Mouse (Mus musculus) layer of hippocampus, adult 9-10 months (tissue): ENCODE results near the gene Cux1.

ENCODE experiments used
- DNase-seq: peaks from one replicate; pipeline ENCODE4 v3.0.0; 2022; ENCODE audit warnings: low spot score

Gene Cux1

GRCm38 (mm10) chr5:136375350-136375749, 191.9 kb downstream of the Cux1 start:
- no peak for DNase-seq

- DNase-seq = no peak
Measured at GRCm38 (mm10) chr5:136372276-136372675, 195.0 kb downstream of the Cux1 start.

- no peak for DNase-seq
Measured at GRCm38 (mm10) chr5:136363421-136363820, 203.9 kb downstream of the Cux1 start.

GRCm38 (mm10) chr5:136362473-136363230, 204.6 kb downstream of the Cux1 start:
- no peak for DNase-seq

GRCm38 (mm10) chr5:136362021-136362420, 205.3 kb downstream of the Cux1 start:
- DNase-seq = no peak

- peak; percentile 9 for DNase-seq
Measured at GRCm38 (mm10) chr5:136357227-136357626, 210.1 kb downstream of the Cux1 start.

GRCm38 (mm10) chr5:136355583-136356126, 211.6 kb downstream of the Cux1 start:
- no peak for DNase-seq

DNA sequence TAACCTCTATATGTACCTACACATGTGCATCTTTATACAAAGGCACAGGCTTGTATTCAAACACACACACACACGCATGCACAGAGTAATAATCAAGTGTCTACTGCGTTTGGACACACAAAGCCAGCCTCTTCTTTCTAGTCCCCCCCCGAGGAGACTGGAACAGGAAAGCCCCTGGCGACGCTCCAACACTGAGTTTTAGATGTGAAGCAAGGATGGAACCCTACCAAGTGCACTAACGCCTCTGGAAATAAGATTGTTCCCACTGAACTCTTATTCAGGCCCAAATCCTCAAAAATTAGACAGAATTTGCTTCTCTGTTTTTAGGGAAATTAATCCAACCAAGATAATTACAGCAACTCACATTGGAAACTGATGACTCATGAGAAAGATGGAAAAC, 212.6 kb downstream of the Cux1 start:
- no peak for DNase-seq

- DNase-seq = no peak
Measured at GRCm38 (mm10) chr5:136353114-136353513, 214.2 kb downstream of the Cux1 start.

GRCm38 (mm10) chr5:136343156-136343890, 224.0 kb downstream of the Cux1 start:
- DNase-seq = no peak

DNA sequence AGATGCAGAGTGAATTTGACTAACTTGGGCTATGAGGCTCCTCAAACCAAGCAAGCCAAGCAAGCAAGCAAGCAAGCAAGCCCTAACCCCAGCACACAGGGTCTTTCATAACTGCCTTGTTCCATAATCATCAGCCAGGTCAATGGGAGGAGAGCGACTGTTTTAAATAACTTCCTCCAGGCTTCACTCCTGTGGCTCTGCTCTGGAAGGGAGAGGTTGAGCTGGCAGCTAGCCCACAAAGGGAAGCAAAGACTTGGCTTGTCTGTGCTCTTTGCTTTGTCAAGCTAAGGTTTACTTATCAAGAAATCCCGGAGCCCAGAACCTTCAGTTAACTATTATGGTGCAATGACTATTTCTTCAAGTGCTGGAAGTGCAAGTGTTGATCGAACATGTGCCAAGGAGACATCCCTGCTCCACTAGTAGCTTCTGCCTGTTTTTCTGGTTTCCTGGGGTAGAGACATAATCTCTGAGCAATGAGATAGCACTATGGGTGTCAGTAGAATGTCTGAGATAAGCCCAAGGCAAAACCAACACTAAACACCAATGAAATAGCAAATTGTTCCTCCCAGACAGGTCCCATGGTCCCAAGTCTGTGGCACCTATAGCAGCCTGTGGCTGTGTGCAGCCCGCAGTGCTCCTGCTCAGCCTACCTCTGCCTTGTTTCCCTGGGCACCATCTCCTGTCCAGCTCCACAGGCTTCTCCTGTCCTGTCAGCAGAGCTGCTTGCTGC, 230.3 kb downstream of the Cux1 start:
- no peak for DNase-seq

DNA sequence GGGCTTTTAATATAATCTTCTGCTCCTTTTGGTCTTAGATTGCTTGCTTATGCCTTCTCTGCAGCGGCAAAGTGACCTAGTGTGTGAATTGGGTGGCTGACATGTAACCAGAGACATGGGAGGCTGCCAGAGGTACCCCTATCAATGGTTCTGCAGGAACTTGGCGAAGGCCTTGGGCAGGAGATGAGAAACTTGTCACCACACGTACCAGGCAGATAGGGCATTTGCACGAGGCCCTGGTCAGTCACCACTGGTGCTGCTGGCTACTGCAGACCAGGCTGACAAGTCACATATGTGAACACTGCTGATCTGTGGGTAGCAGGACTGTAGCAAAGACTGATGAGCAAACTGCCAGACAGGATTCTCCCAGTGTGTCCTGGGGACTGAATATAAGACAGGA, 231.6 kb downstream of the Cux1 start:
- DNase-seq = no peak

DNA sequence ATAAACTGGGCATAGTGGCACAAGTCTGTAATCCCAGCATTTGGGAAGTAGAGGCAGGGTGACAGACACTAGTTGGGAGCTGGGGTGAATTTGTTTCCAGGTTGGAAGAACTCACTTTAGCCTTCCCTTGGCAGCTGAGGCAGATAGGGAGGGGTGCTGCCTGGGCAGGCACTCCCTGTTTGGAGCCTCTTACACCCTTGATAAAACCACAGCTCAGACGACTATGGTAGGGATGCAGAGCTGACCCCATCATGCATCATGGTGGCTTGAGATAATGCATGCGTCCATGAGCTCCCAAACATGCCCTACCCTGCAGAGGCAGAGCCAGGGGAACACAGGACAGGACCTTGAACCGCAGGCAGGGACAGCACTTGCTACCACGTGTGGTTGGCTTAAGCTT, 232.5 kb downstream of the Cux1 start:
- no peak for DNase-seq

- DNase-seq = no peak
Measured at GRCm38 (mm10) chr5:136334051-136334450, 233.2 kb downstream of the Cux1 start.

GRCm38 (mm10) chr5:136332786-136333462, 234.4 kb downstream of the Cux1 start:
- DNase-seq = no peak

GRCm38 (mm10) chr5:136327736-136328135, 239.6 kb downstream of the Cux1 start:
- no peak for DNase-seq

DNA sequence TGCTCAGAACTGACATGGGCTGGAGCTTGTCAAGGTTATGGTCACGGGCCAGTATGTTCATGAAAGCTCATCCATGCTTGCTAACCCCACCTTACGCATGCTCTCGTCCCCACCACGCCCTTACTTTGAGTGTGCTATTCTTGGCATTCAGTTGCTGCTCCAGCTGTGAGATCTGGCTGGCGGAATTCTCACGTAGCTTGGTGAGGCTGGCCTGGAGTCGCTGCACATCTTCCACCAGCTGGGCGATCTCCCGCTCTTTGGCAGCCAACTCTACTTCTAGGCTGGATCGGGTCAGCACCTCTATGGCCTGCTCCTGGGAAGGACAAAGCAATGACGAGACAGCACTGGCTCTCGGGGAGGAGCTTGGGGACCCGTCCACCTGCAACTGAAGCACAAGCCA, 240.7 kb downstream of the Cux1 start:
- DNase-seq = no peak

DNA sequence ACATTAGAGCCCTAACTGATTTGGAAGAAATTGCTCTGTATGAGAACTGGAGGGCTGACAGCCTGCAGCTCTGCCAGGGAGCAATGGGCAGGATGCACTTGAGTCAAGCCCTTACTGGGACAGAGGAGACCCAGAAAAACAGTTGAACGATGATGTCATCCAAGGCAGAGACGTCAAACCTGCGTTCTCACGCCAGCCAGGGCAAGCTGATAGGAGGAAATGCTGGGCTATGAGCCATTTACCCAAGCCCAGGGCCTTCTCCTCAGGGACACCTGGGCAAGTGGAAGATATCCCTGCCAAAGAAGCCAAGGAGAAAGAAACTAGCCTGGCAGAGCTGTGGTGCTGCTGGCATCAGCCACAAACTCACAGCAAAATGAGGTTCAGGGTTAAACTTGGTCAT, 242.8 kb downstream of the Cux1 start:
- no peak for DNase-seq

GRCm38 (mm10) chr5:136321378-136321777, 245.9 kb downstream of the Cux1 start:
- no peak for DNase-seq

DNA sequence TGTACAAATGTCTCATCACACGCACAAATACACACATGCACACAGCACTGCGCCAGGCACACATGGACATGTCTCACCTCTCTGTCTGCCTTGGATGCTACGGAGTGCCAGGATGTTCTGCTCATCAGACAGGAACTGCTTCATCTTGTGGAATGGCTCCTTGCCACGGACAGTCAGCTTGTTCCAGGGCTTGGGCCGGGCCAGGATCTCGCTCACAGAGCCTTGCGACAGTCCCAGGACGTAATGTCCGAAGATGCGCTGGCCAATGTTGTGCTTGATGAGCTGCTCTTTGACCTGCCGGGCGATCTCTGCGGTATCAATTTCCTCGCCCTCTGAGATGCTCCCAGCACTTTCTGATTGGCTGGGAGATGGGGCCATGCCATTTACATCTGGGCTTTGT, 254.7 kb downstream of the Cux1 start:
- no peak for DNase-seq

- no peak for DNase-seq
Measured at GRCm38 (mm10) chr5:136312166-136312565, 255.1 kb downstream of the Cux1 start.

DNA sequence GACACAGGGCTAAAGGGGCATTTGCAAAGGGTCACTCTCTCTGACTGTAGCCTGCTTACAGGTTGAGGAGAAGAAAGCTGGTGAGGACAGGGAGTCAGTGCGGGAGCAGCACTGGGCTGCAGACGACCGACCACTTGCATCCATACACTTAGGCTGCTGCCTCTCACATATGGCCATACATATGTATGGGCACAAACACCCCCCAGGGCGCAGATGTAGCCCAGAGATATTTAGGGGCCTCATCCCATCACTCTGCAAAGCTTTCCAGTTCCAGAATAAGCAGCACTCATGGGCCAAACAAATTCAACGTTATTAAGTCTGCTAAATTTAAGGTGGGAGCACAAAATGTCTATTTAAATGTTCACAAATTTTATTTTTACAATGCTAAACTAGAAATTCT, 261.0 kb downstream of the Cux1 start:
- no peak for DNase-seq
